Mouse (Mus musculus) adrenal gland, adult 8-10 months (tissue): ENCODE results near the gene Rbpjl. TPM values are rescaled to one million over a fixed set of nuclear protein-coding genes. Genes with fewer than 3 reads are reported as not detected.

Experiments used
- DNase-seq: peaks from one replicate; pipeline ENCODE4 v3.0.0; 2022
- total RNA-seq, 4 experiments: library from RNA; stranded (reverse); gene quantifications; 2 replicates each; pipeline ENCODE4 v1.2.4; 2022

Rbpjl gene
- total RNA-seq, 4 experiments from 2014 or later = not detected

GRCm38 (mm10) chr2:164396076-164396475 lies 6.9 kb upstream of the Rbpjl start:
- DNase-seq = no peak

- no peak for DNase-seq
These were observed 6.0 kb upstream of the Rbpjl start for GRCm38 (mm10) chr2:164396911-164397310.

DNA sequence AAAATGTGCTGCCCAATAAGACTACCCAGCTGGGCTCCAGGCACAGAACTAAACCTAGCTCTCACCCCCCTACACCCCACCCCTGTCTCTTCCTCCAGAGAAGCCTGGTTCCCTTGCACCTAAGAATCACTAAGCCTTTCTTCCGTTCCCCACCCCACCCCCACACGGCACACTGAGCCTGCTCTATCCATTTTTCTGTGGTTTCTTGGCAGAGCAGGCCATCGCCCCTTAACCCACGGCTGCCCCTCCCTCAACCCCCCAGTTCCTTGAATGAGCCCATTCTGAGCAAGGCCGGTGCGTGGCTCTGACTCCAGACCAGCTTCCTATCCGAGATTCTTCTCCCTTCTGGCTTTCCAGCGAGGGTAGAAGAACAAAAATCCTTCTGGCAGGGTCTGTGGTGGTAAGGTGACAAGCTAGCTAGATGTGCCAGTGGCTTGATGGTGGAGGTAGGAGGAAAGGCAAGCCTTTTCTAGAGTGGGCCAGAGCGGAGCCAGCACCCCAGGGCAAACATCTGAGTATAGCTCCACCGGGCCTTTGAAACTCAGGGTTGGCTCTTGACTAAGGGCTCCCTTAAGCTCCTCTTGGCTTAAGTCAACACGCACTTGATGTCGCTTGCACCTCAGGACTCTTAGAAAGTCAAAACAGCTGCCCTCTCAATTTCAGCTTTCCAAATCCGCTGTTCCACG lies 598 bp downstream of the Rbpjl start:
- DNase-seq = no peak

- no peak for DNase-seq
These were observed 1.4 kb downstream of the Rbpjl start for GRCm38 (mm10) chr2:164404082-164404990.

DNA sequence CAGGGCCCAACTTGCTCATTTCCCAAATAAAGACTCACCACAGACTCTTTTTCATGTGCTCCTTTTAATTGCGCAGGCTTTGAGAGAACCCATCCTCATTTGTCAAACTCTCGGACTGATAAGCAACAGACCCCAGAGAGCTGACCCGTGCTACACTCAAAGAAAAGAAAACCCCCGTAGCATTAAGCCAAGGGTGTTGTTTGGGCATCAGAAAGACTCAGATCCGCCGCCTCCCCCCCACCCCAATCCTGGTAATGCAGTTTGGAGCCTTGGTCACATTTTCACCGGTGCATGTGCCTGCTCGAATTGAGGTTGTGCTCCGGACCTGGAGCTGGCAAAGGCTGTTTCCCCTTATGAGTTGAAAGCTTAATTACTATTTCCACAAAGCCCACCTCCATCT lies 2.1 kb downstream of the Rbpjl start, which contains the start of gene Matn4:
Gene Matn4, minus strand, starts transcription at position 101 of the 400 bp plus-strand sequence.
- DNase-seq = no peak

GRCm38 (mm10) chr2:164405519-164405918 lies 2.6 kb downstream of the Rbpjl start:
- DNase-seq = no peak

DNA sequence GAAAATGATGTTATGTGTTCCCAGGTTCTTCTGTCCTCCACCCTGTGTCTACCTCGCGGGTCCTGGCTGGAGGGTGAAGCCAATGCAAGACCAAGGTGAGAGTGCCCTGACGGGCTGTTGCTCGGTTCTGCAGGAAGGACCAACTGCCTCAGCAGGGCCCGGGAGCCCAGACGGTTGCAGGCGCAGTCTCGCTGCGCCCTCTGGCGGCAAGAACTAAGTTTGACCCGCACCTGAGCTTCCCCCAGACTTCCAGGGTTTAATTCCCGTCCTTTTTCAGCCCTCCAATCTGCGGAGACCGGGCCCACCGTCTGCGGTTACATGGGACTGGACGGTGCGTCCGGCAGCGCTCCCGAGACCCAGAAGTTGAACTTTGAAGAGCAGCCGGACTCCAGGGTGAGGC lies 4.8 kb downstream of the Rbpjl start:
- no peak for DNase-seq

GRCm38 (mm10) chr2:164414167-164414566 lies 11.2 kb downstream of the Rbpjl start:
- no peak for DNase-seq

- no peak for DNase-seq
These were observed 11.6 kb downstream of the Rbpjl start for GRCm38 (mm10) chr2:164414581-164414980.

- DNase-seq = no peak
These were observed 14.3 kb downstream of the Rbpjl start for GRCm38 (mm10) chr2:164417198-164417597.

GRCm38 (mm10) chr2:164418308-164418875 lies 15.5 kb downstream of the Rbpjl start:
- no peak for DNase-seq

GRCm38 (mm10) chr2:164419489-164419888 lies 16.5 kb downstream of the Rbpjl start:
- DNase-seq = no peak

- no peak for DNase-seq
These were observed 18.4 kb downstream of the Rbpjl start for GRCm38 (mm10) chr2:164421306-164421705.

GRCm38 (mm10) chr2:164421979-164422378 lies 19.0 kb downstream of the Rbpjl start:
- DNase-seq = no peak

DNA sequence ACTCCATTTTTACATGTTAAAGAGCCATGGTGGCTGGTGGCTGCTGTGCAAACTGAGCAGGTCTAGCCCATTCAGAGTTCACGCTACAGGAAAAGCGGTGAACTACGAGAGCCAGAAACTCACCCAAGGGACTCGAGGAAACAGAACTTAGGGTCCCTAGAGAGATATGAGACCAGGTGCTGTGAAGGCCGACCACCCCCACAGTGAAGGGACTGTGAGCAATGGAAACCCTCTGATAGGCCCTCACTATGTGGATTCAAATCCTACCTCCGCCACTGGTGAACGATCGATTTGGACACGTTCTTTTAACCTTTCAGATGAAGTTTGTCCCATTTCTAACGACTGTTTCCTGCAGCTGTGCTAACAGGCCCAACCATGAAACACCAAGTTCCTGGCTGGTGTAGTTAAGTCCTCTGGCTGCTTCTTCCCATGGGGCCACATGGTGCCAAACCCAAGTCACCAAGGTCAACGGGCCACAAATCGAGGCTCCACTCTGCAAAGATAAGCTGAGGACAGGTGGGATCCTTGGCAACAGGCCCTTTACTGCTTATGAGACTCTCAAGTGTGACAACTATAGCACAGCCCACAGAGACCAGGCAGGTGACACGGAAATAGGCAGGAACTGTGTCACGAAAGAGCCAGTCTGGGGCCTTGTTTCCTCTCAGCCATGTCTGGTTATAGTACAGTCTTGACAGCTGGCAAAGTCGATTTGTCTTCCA lies 19.9 kb downstream of the Rbpjl start:
- DNase-seq = no peak

- no peak for DNase-seq
These were observed 20.5 kb downstream of the Rbpjl start for GRCm38 (mm10) chr2:164423464-164423863.

- no peak for DNase-seq
These were observed 21.5 kb downstream of the Rbpjl start for GRCm38 (mm10) chr2:164424406-164424805.

DNA sequence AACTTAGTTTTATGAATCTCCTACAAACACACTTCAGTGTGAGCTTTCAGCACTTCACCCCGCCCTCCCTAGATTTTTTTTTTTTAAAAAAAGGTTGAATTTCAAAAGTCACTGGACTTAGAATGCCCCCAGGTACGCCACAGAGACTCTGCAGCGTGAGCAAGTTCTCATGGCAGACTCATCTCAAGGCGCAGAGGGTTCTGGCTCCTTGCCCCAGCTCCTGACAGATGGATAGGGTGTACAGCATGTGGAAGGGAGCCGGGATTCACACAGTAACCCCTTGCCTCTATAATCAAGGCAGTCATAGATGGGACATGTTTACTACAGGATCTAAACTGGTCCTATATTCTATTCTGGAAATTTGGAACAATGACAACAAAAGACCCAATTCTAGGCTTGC lies 22.5 kb downstream of the Rbpjl start:
- DNase-seq = no peak

DNA sequence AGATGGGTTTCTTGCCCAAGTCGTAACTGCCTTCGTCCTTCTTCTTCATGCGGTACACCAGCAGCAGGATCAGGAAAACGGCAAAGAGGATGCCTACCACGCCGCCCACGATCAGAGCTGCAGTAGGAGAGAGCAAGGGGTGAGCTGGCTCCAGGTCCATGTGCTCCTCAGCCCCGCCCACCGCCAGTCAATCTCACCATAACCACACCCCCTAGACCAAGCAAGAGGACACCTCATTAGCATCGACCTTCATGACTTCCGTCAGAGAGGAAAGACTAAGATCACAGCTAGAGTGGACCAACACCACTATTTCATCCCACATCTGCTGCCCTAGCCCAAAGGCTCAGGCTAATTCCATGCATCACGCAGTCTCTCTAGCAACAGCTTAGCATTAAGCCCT lies 23.2 kb downstream of the Rbpjl start:
- no peak for DNase-seq

- DNase-seq = no peak
These were observed 24.0 kb downstream of the Rbpjl start for GRCm38 (mm10) chr2:164426952-164427351.

GRCm38 (mm10) chr2:164428451-164428850 lies 25.5 kb downstream of the Rbpjl start:
- DNase-seq = no peak

DNA sequence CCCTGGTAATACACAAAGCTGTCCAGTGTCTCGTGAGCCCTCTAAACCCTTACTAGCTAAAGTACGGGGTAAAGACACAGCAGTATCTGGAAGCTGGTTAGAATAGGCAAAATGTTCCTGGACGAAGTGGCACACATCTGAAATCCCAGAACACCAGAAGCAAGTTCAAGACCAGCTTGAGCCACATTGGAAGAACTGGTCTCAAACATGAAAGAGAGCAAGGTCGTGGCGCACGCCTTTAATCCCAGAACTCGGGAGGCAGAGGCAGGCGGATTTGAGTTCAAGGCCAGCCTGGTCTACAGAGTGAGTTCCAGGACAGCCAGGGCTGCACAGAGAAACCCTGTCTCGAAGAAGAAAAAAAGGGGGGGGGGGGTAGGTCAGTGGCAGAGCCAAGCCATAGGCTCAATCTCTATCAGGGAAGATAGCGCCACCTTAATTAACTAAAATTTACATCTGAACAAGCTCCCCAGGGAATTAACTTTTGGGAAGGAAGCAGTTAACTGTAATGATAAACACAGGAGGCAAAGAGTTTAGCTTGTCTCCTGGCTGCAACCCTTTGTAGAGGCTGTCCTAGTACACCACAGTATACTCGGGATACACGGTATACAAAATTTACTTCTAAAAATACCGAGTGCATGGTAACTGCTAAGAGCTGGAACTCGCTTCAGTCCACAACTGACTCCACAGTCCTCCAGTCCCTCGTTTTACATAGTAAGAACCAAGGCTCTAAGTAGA lies 27.1 kb downstream of the Rbpjl start:
- no peak for DNase-seq
